9 mouse cellular contexts compared by ENCODE assay signal in the genomic region with DNA sequence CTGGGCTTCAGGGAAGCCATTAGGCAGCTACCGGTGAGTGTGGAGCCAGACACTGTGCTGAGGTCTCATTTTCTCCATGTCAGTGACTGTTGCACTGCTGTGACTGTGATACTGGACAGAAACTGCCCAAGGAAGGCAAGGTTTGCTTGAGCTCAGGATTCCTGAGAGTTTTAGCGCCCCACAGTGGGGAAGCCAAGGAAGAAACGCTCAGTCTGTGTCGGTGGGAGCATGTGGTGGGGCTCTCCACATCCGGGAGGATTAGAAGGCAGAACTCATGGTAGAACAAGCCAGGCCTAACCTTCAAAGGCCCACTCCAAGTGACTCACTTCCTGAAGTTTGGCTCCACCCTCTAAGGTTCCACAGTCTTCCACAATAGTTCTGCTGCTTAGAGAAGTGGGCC. TPM values are rescaled to one million over a fixed set of nuclear protein-coding genes. Genes with fewer than 3 reads are reported as not detected.
DNase-seq lines count a peak whose midpoint lies in the region; ATAC-seq lines count a peak whose summit lies in the region.
"Had no signal": no experiment of that assay in that cellular context is flagged by ENCODE, and none has a peak within 500 bp of the region (broad histone marks: within the 10 kb centered on the region; RNA-seq: fewer than 3 reads in every experiment).

No protein-coding gene starts in this region.

- peak; percentile 48; the same call in 1 of the 2 replicates for ATAC-seq in intestine, embryonic 16.5 days

- DNase-seq in adrenal gland, adult 2 months: peak; percentile 23
- DNase-seq in adrenal gland, adult 18-20 months (ENCODE audit: low spot score in 2 of 2): no peak
- peak; percentile 39 for DNase-seq in ovary, postnatal 36 days (ENCODE audit: low spot score)
- DNase-seq in ovary, adult 18-20 months (ENCODE audit: low spot score): no peak
- DNase-seq in embryo, embryonic 10.5 days (ENCODE audit: low spot score): peak; percentile 63
- peak; percentile 80 for DNase-seq in lung, postnatal 10 days
- peak; percentile 64 for DNase-seq in splenic B cell, adult 2 months (ENCODE audit: low read depth, low spot score)

- H3K9me3 ChIP-seq in intestine, embryonic 16.5 days (ENCODE audit: control insufficient read depth, low read length): no peaks in the 10 kb centered on the region
- H3K9me3 ChIP-seq: limb, embryonic 15.5 days had no signal

- no peak overlapping the region for H3K27ac ChIP-seq in intestine, embryonic 16.5 days (ENCODE audit: low read length)
- H3K27ac ChIP-seq: limb, embryonic 15.5 days had no signal

- no peak overlapping the region for H3K4me2 ChIP-seq in intestine, embryonic 16.5 days (ENCODE audit: low read depth, low read length)
- H3K4me2 ChIP-seq: limb, embryonic 15.5 days had no signal

- H3K4me3 ChIP-seq in intestine, embryonic 16.5 days (ENCODE audit: low read length): no peak overlapping the region
- H3K4me3 ChIP-seq: limb, embryonic 15.5 days had no signal

- no peaks in the 10 kb centered on the region for H3K4me1 ChIP-seq in intestine, embryonic 16.5 days (ENCODE audit: control insufficient read depth, insufficient read depth, low read length)
- H3K4me1 ChIP-seq: limb, embryonic 15.5 days had no signal

- H3K27me3 ChIP-seq in intestine, embryonic 16.5 days (replicated peaks; ENCODE audit: control insufficient read depth, insufficient read depth, low read length): no peaks in the 10 kb centered on the region
- H3K27me3 ChIP-seq in splenic B cell, adult 2 months (ENCODE audit: control insufficient read depth, insufficient read depth, low read length, poor library complexity, severe bottlenecking): no peaks in the 10 kb centered on the region
- H3K27me3 ChIP-seq: limb, embryonic 15.5 days had no signal

- 37% methylated on average over 5 of the region's 5 CpGs for WGBS in intestine, embryonic 16.5 days

- no peak overlapping the region for H3K9ac ChIP-seq in intestine, embryonic 16.5 days (ENCODE audit: low read depth, low read length)
- H3K9ac ChIP-seq: limb, embryonic 15.5 days had no signal

- H3K36me3 ChIP-seq in intestine, embryonic 16.5 days (ENCODE audit: control insufficient read depth, insufficient read depth, low read length): no peaks in the 10 kb centered on the region
- no peaks in the 10 kb centered on the region for H3K36me3 ChIP-seq in splenic B cell, adult 2 months (ENCODE audit: control insufficient read depth, insufficient read depth, low read length, poor library complexity, severe bottlenecking)
- H3K36me3 ChIP-seq: limb, embryonic 15.5 days had no signal

RNA-seq across cellular contexts. Expression of a gene that starts 55.6 kb away (rescaled TPM):
- total RNA-seq in adrenal gland, adult 2 months (2021): 100 to 1,000 TPM in 1 of 2 experiments, 10 to 100 TPM in 1; 55.2 to 220 TPM
- 26.2 and 55.2 TPM in 2 replicates for polyA plus RNA-seq in adrenal gland, adult 2 months (2012; rRNA removed)
- 100 to 1,000 TPM; 100 to 104 TPM for total RNA-seq in adrenal gland, adult 18-20 months (2021)
- 106 and 118 TPM in 2 replicates for polyA plus RNA-seq in intestine, embryonic 16.5 days (2015; fragmentation: Nextera tagmentation; extraction: Ambion mirVana)

Comparison
In these comparisons a context has a peak if more than half of its experiments do, and no peak if none do; other contexts are left out.
1. DNase-seq: peak in adrenal gland, adult 2 months (single experiment), ovary, postnatal 36 days (single experiment), embryo, embryonic 10.5 days (single experiment), lung, postnatal 10 days (single experiment) and splenic B cell, adult 2 months (single experiment); none in adrenal gland, adult 18-20 months (0 of 2) and ovary, adult 18-20 months (single experiment).